In genomic region chr8:123860386-123860785, GRCm38 (mm10) we compare ENCODE assay signal across 10 mouse cellular contexts. TPM values are rescaled to one million over a fixed set of nuclear protein-coding genes. Genes with fewer than 3 reads are reported as not detected.
A peak's percentile ranks its signal among the peaks of the same experiment; 100 is the strongest.
DNase-seq lines count a peak whose midpoint lies in the region; ATAC-seq lines count a peak whose summit lies in the region.
"Had no signal": no experiment of that assay in that cellular context is flagged by ENCODE, and none has a peak within 500 bp of the region (broad histone marks: within the 10 kb centered on the region; RNA-seq: fewer than 3 reads in every experiment).

No protein-coding gene starts in this region.

- peaks cover 6% of the 10 kb centered on the region; the same call in 1 of the 2 replicates for H3K27me3 ChIP-seq in heart, embryonic 16.5 days (ENCODE audit: control insufficient read depth, insufficient read depth, low read length)
- peaks cover 12% of the 10 kb centered on the region for H3K27me3 ChIP-seq in embryonic facial prominence, embryonic 12.5 days
- H3K27me3 ChIP-seq in intestine, embryonic 14.5 days (replicated peaks; ENCODE audit: control insufficient read depth, insufficient read depth, low read length) = peaks cover 8% of the 10 kb centered on the region; the same call in 1 of the 2 replicates
- no peaks in the 10 kb centered on the region for H3K27me3 ChIP-seq in midbrain, embryonic 16.5 days (ENCODE audit: control insufficient read depth, insufficient read depth, low read depth, low read length)

- 70% methylated on average over 4 of the region's 4 CpGs for WGBS in heart, embryonic 16.5 days
- 70% methylated on average over 4 of the region's 4 CpGs for WGBS in embryonic facial prominence, embryonic 12.5 days
- WGBS in intestine, embryonic 14.5 days = 80% methylated on average over 4 of the region's 4 CpGs
- 75% methylated on average over 4 of the region's 4 CpGs for WGBS in midbrain, embryonic 16.5 days

- H3K4me3 ChIP-seq in heart, embryonic 16.5 days (ENCODE audit: low read length) = no peak overlapping the region; the same call in 1 of the 2 replicates
- H3K4me3 ChIP-seq in embryonic facial prominence, embryonic 12.5 days = peak overlapping the region; percentile 95; the same call in 1 of the 2 replicates
- peak overlapping the region; percentile 80 for H3K4me3 ChIP-seq in intestine, embryonic 14.5 days (ENCODE audit: low read depth, low read length)
- H3K4me3 ChIP-seq in midbrain, embryonic 16.5 days (ENCODE audit: low read depth, low read length) = peak overlapping the region; percentile 80

- ATAC-seq in heart, embryonic 16.5 days (replicated peaks; ENCODE audit: extremely low read depth, insufficient read depth, low FRiP score) = no peak
- no peak for ATAC-seq in embryonic facial prominence, embryonic 12.5 days (ENCODE audit: insufficient number of reproducible peaks, insufficient read depth, low FRiP score, low TSS enrichment)
- ATAC-seq in intestine, embryonic 14.5 days (replicated peaks; ENCODE audit: low FRiP score, low TSS enrichment, low read depth) = no peak
- ATAC-seq in midbrain, embryonic 16.5 days = no peak
- no peak for ATAC-seq in monocyte, adult 5-6 weeks (replicated peaks; ENCODE audit: insufficient number of reproducible peaks, low FRiP score, low TSS enrichment, poor library complexity, severe bottlenecking)

- H3K36me3 ChIP-seq in heart, embryonic 16.5 days (ENCODE audit: control insufficient read depth, insufficient read depth) = no peaks in the 10 kb centered on the region
- H3K36me3 ChIP-seq in embryonic facial prominence, embryonic 12.5 days = no peaks in the 10 kb centered on the region
- H3K36me3 ChIP-seq in intestine, embryonic 14.5 days (ENCODE audit: control insufficient read depth, insufficient read depth, low read length) = no peaks in the 10 kb centered on the region
- no peaks in the 10 kb centered on the region for H3K36me3 ChIP-seq in midbrain, embryonic 16.5 days (ENCODE audit: control insufficient read depth, insufficient read depth, low read length)

- H3K9ac ChIP-seq in heart, embryonic 16.5 days (ENCODE audit: low read length) = no peak overlapping the region
- H3K9ac ChIP-seq in embryonic facial prominence, embryonic 12.5 days = no peak overlapping the region
- H3K9ac ChIP-seq in intestine, embryonic 14.5 days (ENCODE audit: low read length) = no peak overlapping the region
- H3K9ac ChIP-seq in midbrain, embryonic 16.5 days (ENCODE audit: low read depth, low read length) = peak overlapping the region; percentile 94; the same call in 1 of the 2 replicates

- peak overlapping the region; percentile 79 for H3K4me2 ChIP-seq in heart, embryonic 16.5 days (ENCODE audit: low read depth, low read length)
- H3K4me2 ChIP-seq in embryonic facial prominence, embryonic 12.5 days (replicated peaks) = peak overlapping the region; percentile 93
- H3K4me2 ChIP-seq in intestine, embryonic 14.5 days (ENCODE audit: low read length) = peak overlapping the region; percentile 91
- peak overlapping the region; percentile 55 for H3K4me2 ChIP-seq in midbrain, embryonic 16.5 days (ENCODE audit: low read length)

- H3K9me3 ChIP-seq in heart, embryonic 16.5 days (replicated peaks; ENCODE audit: control insufficient read depth, low read length) = no peaks in the 10 kb centered on the region
- H3K9me3 ChIP-seq in embryonic facial prominence, embryonic 12.5 days = no peaks in the 10 kb centered on the region
- no peaks in the 10 kb centered on the region for H3K9me3 ChIP-seq in intestine, embryonic 14.5 days (ENCODE audit: control insufficient read depth, low read length)
- no peaks in the 10 kb centered on the region for H3K9me3 ChIP-seq in midbrain, embryonic 16.5 days (replicated peaks; ENCODE audit: control insufficient read depth, low read length, poor library complexity, severe bottlenecking)

- peaks cover 6% of the 10 kb centered on the region for H3K4me1 ChIP-seq in heart, embryonic 16.5 days (ENCODE audit: control insufficient read depth, insufficient read depth, low read length)
- peaks cover 9% of the 10 kb centered on the region; the same call in 1 of the 2 replicates for H3K4me1 ChIP-seq in embryonic facial prominence, embryonic 12.5 days
- H3K4me1 ChIP-seq in intestine, embryonic 14.5 days (replicated peaks; ENCODE audit: control insufficient read depth, insufficient read depth, low read length) = peaks cover 10% of the 10 kb centered on the region
- H3K4me1 ChIP-seq in midbrain, embryonic 16.5 days (ENCODE audit: control insufficient read depth, insufficient read depth, low read length) = peaks cover 16% of the 10 kb centered on the region

- H3K27ac ChIP-seq in heart, embryonic 16.5 days (ENCODE audit: low read length) = no peak overlapping the region
- H3K27ac ChIP-seq in embryonic facial prominence, embryonic 12.5 days = no peak overlapping the region
- no peak overlapping the region for H3K27ac ChIP-seq in intestine, embryonic 14.5 days (ENCODE audit: low read depth)
- H3K27ac ChIP-seq in midbrain, embryonic 16.5 days (ENCODE audit: low read length) = no peak overlapping the region
- H3K27ac ChIP-seq: kidney, postnatal 0 days had no signal

- no peak for DNase-seq in heart, adult 11 months
- DNase-seq in intestine, embryonic 14.5 days (ENCODE audit: low spot score) = no peak
- no peak for DNase-seq in cerebellum, postnatal 4 days (ENCODE audit: low spot score in 2 of 2)
- DNase-seq in left cerebral cortex, adult 18-20 months (ENCODE audit: low spot score in 2 of 2) = no peak

RNA-seq across cellular contexts. Expression of gene Ccsap, which starts 0.4 kb away (rescaled TPM):
- polyA plus RNA-seq in heart, embryonic 16.5 days (2015; fragmentation: Nextera tagmentation; extraction: Ambion mirVana) = 2.3 and 2.7 TPM in 2 replicates
- polyA plus RNA-seq in embryonic facial prominence, embryonic 12.5 days (2016; fragmentation: Nextera tagmentation; extraction: Ambion mirVana) = 7.1 and 7.4 TPM in 2 replicates
- polyA plus RNA-seq in intestine, embryonic 14.5 days (2014; fragmentation: Nextera tagmentation; extraction: Ambion mirVana) = 3.2 and 3.9 TPM in 2 replicates
- 3.8 and 4.1 TPM in 2 replicates for polyA plus RNA-seq in midbrain, embryonic 16.5 days (2015; fragmentation: Nextera tagmentation; extraction: Ambion mirVana)
- 3.1 to 8.9 TPM (median 6.7 TPM) in 3 replicates for total RNA-seq in monocyte, adult 5-6 weeks (2017)
- total RNA-seq in left cerebral cortex, adult 18-20 months (2021) = 10 to 100 TPM; 62.6 to 74.7 TPM

RNA-seq across cellular contexts. Expression of gene Acta1, which starts 34.2 kb away (rescaled TPM):
- polyA plus RNA-seq in heart, embryonic 16.5 days (2015; fragmentation: Nextera tagmentation; extraction: Ambion mirVana) = 195 and 247 TPM in 2 replicates
- 53.1 and 82.4 TPM in 2 replicates for polyA plus RNA-seq in embryonic facial prominence, embryonic 12.5 days (2016; fragmentation: Nextera tagmentation; extraction: Ambion mirVana)
- 1.3 and 1.5 TPM in 2 replicates for polyA plus RNA-seq in intestine, embryonic 14.5 days (2014; fragmentation: Nextera tagmentation; extraction: Ambion mirVana)
- polyA plus RNA-seq in midbrain, embryonic 16.5 days (2015; fragmentation: Nextera tagmentation; extraction: Ambion mirVana) = 8.9 and 10.4 TPM in 2 replicates
- not detected in 3 replicates for total RNA-seq in monocyte, adult 5-6 weeks (2017)
- 10 to 100 TPM; 10.2 to 11.9 TPM for total RNA-seq in left cerebral cortex, adult 18-20 months (2021)
- total RNA-seq: CH12.LX had no signal

RNA-seq across cellular contexts. Expression of gene Rab4a, which starts 54.6 kb away (rescaled TPM):
- 28.6 and 32.2 TPM in 2 replicates for polyA plus RNA-seq in heart, embryonic 16.5 days (2015; fragmentation: Nextera tagmentation; extraction: Ambion mirVana)
- polyA plus RNA-seq in embryonic facial prominence, embryonic 12.5 days (2016; fragmentation: Nextera tagmentation; extraction: Ambion mirVana) = 50.3 and 55.9 TPM in 2 replicates
- 51.9 and 52.0 TPM in 2 replicates for polyA plus RNA-seq in intestine, embryonic 14.5 days (2014; fragmentation: Nextera tagmentation; extraction: Ambion mirVana)
- polyA plus RNA-seq in midbrain, embryonic 16.5 days (2015; fragmentation: Nextera tagmentation; extraction: Ambion mirVana) = 79.2 and 81.0 TPM in 2 replicates
- 0.68 to 0.86 TPM (median 0.75 TPM) in 3 replicates for total RNA-seq in monocyte, adult 5-6 weeks (2017)
- total RNA-seq in left cerebral cortex, adult 18-20 months (2021) = 10 to 100 TPM; 45.1 to 50.6 TPM
- total RNA-seq: CH12.LX had no signal
